Mouse (Mus musculus) ES-E14 (cell line): ENCODE measurements around the gene Ctnna3. TPM values are rescaled to one million over a fixed set of nuclear protein-coding genes. Genes with fewer than 3 reads are reported as not detected.
"Not testable (repeated sequence)": the region's sequence is repeated elsewhere in the genome, so short reads cannot be mapped to it uniquely, and the experiment has no call there.

ENCODE experiments used
- DNase-seq: peaks from one replicate; pipeline ENCODE4 v3.0.0-alpha.2; 2013; ENCODE audit warnings: low read depth, low spot score
- H3K27ac ChIP-seq: 2 replicates; pipeline ENCODE4 v1.5.1; 2012; ENCODE audit warnings: low read depth, mild to moderate bottlenecking, low read length, moderate library complexity, mixed read lengths; ENCODE audit not compliant: poor library complexity, insufficient read depth, severe bottlenecking
- H3K36me3 ChIP-seq: 2 replicates; pipeline ENCODE4 v1.6.1; 2012; ENCODE audit warnings: mild to moderate bottlenecking, low read length, moderate library complexity, mixed read lengths; ENCODE audit not compliant: control insufficient read depth, poor library complexity, insufficient read depth, severe bottlenecking
- H3K4me1 ChIP-seq, 2 experiments: fragments of 150-350 bp in 1 of 2; sonication (generic) in 1 of 2; 2 replicates each; pipeline ENCODE4 v1.6.1; 2012; ENCODE audit warnings: low read length in 2 of 2, mild to moderate bottlenecking in 1 of 2, mixed read lengths in 1 of 2; ENCODE audit not compliant: control insufficient read depth in 2 of 2, insufficient read depth in 2 of 2, poor library complexity in 1 of 2
- H3K4me3 ChIP-seq, 2 experiments: fragments of 150-350 bp in 1 of 2; sonication (generic) in 1 of 2; 2 replicates each; pipeline ENCODE4 v1.5.1; 2012; ENCODE audit warnings: low read length in 2 of 2, low read depth in 1 of 2, mild to moderate bottlenecking in 1 of 2, mixed read lengths in 1 of 2; ENCODE audit not compliant: insufficient read depth in 1 of 2, poor library complexity in 1 of 2, severe bottlenecking in 1 of 2
- H3K9ac ChIP-seq: 2 replicates; pipeline ENCODE4 v1.6.1; 2012; ENCODE audit warnings: low read depth, mild to moderate bottlenecking, low read length, mixed read lengths; ENCODE audit not compliant: poor library complexity, insufficient read depth, severe bottlenecking
- H3K9me3 ChIP-seq: fragments of 150-350 bp; sonication (generic); 2 replicates; pipeline ENCODE4 v1.6.1; 2012; ENCODE audit warnings: low read depth, mild to moderate bottlenecking, low read length; ENCODE audit not compliant: control insufficient read depth, insufficient read depth
- CHD2 ChIP-seq: IDR thresholded peaks from 2 replicates; pipeline ENCODE4 v1.6.1; 2014; ENCODE audit warnings: mild to moderate bottlenecking, low read depth, low read length, inconsistent platforms
- HCFC1 ChIP-seq: IDR thresholded peaks from 2 replicates; pipeline ENCODE4 v1.6.1; 2012; ENCODE audit warnings: low read length, inconsistent platforms, borderline replicate concordance; ENCODE audit not compliant: insufficient read depth
- MAFK ChIP-seq: IDR thresholded peaks from 2 replicates; pipeline ENCODE4 v1.6.1; 2014; ENCODE audit warnings: mild to moderate bottlenecking, low read depth, low read length, inconsistent platforms; ENCODE audit not compliant: insufficient read depth
- ZC3H11A ChIP-seq: IDR thresholded peaks from 2 replicates; pipeline ENCODE4 v1.6.1; 2012; ENCODE audit warnings: low read depth, mild to moderate bottlenecking, inconsistent platforms, low read length, borderline replicate concordance
- ZNF384 ChIP-seq: IDR thresholded peaks from 2 replicates; pipeline ENCODE4 v1.6.1; 2012; ENCODE audit warnings: low read depth, low read length, inconsistent platforms
- in situ Hi-C, 2 experiments: fragments of 600-800 bp; cut with MboI; formaldehyde crosslinking; loops; one replicate each; pipeline ENCODE4 v1.15.1; 2025; ENCODE audit warnings: low sequenced_read_pairs in 2 of 2, inconsistent platforms in 1 of 2; ENCODE audit not compliant: unreplicated experiment in 2 of 2
- total RNA-seq: library from RNA; depleted of rRNA; stranded (reverse); fragments of 300-350 nt; gene quantifications from 2 replicates; pipeline ENCODE4 v1.2.3, GENCODE M21; 2012

Ctnna3 gene
- total RNA-seq, 1 experiment, result not detected

DNA sequence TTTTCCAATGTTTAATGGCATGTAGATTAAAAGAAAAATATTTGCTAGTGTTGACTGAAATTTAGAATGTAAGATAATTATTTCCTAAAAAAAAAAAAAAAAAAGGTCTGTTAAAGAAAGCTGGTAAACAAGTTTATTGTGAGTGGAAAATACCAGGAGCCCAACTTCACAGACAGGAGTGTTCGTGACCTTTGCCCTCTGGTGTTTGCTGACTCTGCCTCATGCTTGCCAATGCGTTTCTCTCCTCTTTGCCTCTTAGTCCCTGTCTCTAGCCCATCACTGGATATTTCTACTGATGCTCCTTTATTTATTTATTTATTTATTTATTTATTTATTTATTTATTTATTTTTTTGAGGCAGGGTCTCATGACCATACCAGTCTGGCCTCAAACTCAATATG lies 26.3 kb upstream of the Ctnna3 start:
- in situ Hi-C loops, result no loop called here
- no peaks in the 10 kb centered on the region for H3K36me3 ChIP-seq
- H3K9ac ChIP-seq, result no peak overlapping the region
- no peak overlapping the region for H3K27ac ChIP-seq
- no peak overlapping the region for H3K4me3 ChIP-seq
- no peaks in the 10 kb centered on the region for H3K9me3 ChIP-seq
- TF ChIP-seq ZNF384, result no peak
- no peaks in the 10 kb centered on the region for H3K4me1 ChIP-seq
- no peak for DNase-seq

DNA sequence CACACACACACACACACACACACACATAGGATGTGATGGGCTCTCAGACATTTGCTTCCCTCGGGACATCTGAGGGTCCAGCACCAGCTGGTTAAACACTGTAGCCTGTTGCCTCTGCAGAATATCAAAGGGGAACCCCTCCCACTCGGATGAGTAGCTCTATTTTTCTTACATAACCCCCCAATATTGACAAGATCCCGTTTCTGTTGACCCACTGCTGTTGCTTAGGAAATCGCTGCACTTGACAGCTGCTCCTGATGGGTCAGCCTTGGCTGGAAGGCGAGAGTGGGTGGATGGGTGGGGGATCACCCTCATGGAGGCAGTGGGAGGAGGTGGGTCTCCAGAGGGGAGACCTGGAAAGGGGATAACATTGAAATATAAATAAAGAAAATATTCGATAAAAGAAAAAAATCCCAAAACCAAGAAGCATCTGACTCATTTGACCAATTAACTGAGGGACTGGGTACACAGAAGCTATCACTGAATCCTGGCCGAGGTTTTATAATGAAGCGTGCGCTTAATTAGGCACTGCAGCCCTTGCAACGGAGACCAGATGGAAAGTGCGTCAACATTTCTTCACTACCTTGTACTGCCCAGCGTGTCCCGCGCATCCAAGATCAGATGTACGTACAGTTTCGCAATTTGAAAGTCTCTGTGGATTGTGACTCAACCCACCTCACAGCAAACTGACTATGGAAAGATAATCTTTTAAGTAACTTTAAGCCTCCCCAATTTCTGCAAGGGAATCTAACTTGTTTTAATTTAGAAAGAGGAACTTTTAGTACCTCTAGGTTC lies 19.5 kb upstream of the Ctnna3 start:
- H3K9me3 ChIP-seq, result no peaks in the 10 kb centered on the region
- TF ChIP-seq ZC3H11A (no peak), ZNF384 (no peak), CHD2 (no peak), MAFK (no peak), HCFC1 (no peak)
- in situ Hi-C loops, result no loop called here

DNA sequence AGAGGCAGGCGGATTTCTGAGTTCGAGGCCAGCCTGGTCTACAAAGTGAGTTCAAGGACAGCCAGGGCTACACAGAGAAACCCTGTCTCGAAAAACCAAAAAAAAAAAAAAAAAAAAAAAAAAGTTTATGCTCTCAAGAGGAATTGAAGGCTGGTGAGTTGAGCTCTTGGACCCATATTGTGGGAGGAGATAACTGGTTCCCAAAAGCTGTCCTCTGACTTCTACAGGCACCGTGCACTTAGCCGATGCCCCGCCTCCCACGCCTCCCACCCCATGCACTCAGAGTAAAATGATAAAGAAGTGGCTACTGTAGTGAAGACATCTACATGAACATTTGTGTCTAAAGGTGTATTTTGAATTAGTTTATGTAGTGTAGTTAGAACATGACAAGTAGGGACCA lies 18.2 kb upstream of the Ctnna3 start:
- in situ Hi-C loops, DNase-seq, H3K27ac ChIP-seq, H3K4me3 ChIP-seq, H3K4me1 ChIP-seq, H3K9me3 ChIP-seq, H3K9ac ChIP-seq, H3K36me3 ChIP-seq: not testable (repeated sequence)

More for the DNA sequence above, 19.5 kb upstream of the Ctnna3 start:
- no peak for DNase-seq
- no peak overlapping the region for H3K4me3 ChIP-seq
- H3K9ac ChIP-seq, result no peak overlapping the region
- H3K4me1 ChIP-seq, result no peaks in the 10 kb centered on the region; a peak in 1 of 4 replicates
- no peaks in the 10 kb centered on the region for H3K36me3 ChIP-seq
- no peak overlapping the region for H3K27ac ChIP-seq

- in situ Hi-C loops, result no loop called here
- no peak for DNase-seq
- Histone ChIP-seq H3K4me3 (no peak overlapping the region), H3K36me3 (no peaks in the 10 kb centered on the region), H3K4me1 (no peaks in the 10 kb centered on the region; a peak in 1 of 4 replicates), H3K9me3 (no peaks in the 10 kb centered on the region), H3K27ac (no peak overlapping the region), H3K9ac (no peak overlapping the region)
- TF ChIP-seq ZC3H11A, result no peak
- TF ChIP-seq MAFK, result no peak
- TF ChIP-seq HCFC1, result no peak
- no peak for TF ChIP-seq CHD2
- no peak for TF ChIP-seq ZNF384
Observed at GRCm38 (mm10) chr10:63412756-63413155, 17.1 kb upstream of the Ctnna3 start.

GRCm38 (mm10) chr10:63415287-63415686 lies 14.6 kb upstream of the Ctnna3 start:
- no peaks in the 10 kb centered on the region for H3K9me3 ChIP-seq
- no peak for DNase-seq
- no peak for TF ChIP-seq MAFK
- no peak for TF ChIP-seq CHD2
- no peak for TF ChIP-seq HCFC1
- no peak for TF ChIP-seq ZC3H11A
- TF ChIP-seq ZNF384, result no peak
- H3K36me3 ChIP-seq, result no peaks in the 10 kb centered on the region
- no peaks in the 10 kb centered on the region; a peak in 2 of 4 replicates for H3K4me1 ChIP-seq
- in situ Hi-C loops, result no loop called here
- no peak overlapping the region for H3K9ac ChIP-seq
- H3K4me3 ChIP-seq, result no peak overlapping the region
- H3K27ac ChIP-seq, result no peak overlapping the region
